Mouse (Mus musculus): ENCODE measurements at regions not wholly inside any gene's neighbourhood (a gene's known extent, or its start where the extent isn't known, plus 50 kb on each side); places are given as distances from the start of the nearest gene placed in this dataset.

DNA sequence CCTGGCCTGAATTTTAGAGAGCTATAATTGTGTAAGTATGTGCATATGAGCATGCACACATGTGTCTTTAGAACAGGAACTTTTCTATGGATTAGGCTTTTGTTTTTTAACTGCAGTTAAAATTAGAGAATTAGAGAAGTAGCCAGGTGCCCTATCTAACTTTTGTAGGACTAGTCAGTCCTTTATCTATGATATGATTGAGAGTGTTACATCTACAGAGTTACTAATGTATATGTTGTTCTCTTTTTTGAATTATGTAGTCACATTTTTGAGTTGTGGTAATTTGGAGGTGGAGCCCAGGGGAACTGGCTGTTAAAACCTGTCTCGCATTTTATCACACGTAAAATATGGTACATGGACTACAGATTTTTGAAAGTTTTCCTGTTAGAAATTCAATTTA lies 138.4 kb downstream of the Tmem161b start:
- TF ChIP-seq CTCF (IDR thresholded peaks at IDR 0.05; ENCODE audit: low read depth, low read length) (no peak), POLR2A (IDR thresholded peaks at IDR 0.05; ENCODE audit: borderline replicate concordance, low read depth, low read length) (no peak)
